Mouse (Mus musculus) embryonic facial prominence, embryonic 10.5 days (tissue): ENCODE results near the gene Olfr549. TPM values are rescaled to one million over a fixed set of nuclear protein-coding genes. Genes with fewer than 3 reads are reported as not detected.

Experiments used
- DNase-seq: peaks from one replicate; pipeline ENCODE4 v3.0.0-alpha.2; 2017; ENCODE audit warnings: low spot score
- H3K27ac ChIP-seq: fragments of 300-500 bp; sonication (generic); replicated peaks from 2 replicates; pipeline ENCODE4 v1.5.1; 2016; ENCODE audit warnings: mild to moderate bottlenecking
- H3K27me3 ChIP-seq: fragments of 300-500 bp; sonication (generic); replicated peaks from 2 replicates; pipeline ENCODE4 v1.6.1; 2016; ENCODE audit warnings: low read depth, mild to moderate bottlenecking; ENCODE audit not compliant: poor library complexity, severe bottlenecking
- H3K36me3 ChIP-seq: fragments of 300-500 bp; sonication (generic); replicated peaks from 2 replicates; pipeline ENCODE4 v1.6.1; 2016; ENCODE audit warnings: mild to moderate bottlenecking, moderate library complexity
- H3K4me1 ChIP-seq: fragments of 300-500 bp; sonication (generic); 2 replicates; pipeline ENCODE4 v1.6.1; 2016
- H3K4me3 ChIP-seq: fragments of 300-500 bp; sonication (generic); 2 replicates; pipeline ENCODE4 v1.5.1; 2016; ENCODE audit warnings: mild to moderate bottlenecking, moderate library complexity
- H3K9me3 ChIP-seq: fragments of 300-500 bp; sonication (generic); 2 replicates; pipeline ENCODE4 v1.6.1; 2016; ENCODE audit warnings: mild to moderate bottlenecking
- WGBS: fragments of 180-500 bp; shearing (Covaris S2); methylation state at CpG from one replicate; pipeline ENCODE4 v1.1.7; 2016; 5-methylcytosine and 5-hydroxymethylcytosine counted together
- polyA plus RNA-seq: library from polyadenylated mRNA; unstranded; fragments of >200 nt; fragmentation: Nextera tagmentation; extraction: Ambion mirVana; gene quantifications from 2 replicates; pipeline ENCODE4 v1.2.1, GENCODE M21; 2016

Gene Olfr549
- not detected in 2 replicates for polyA plus RNA-seq

- Histone ChIP-seq H3K27ac (no peak within 1 kb of the TSS), H3K4me1 (no peaks in the 10 kb centered on the region), H3K4me3 (no peak within 1 kb of the TSS), H3K9me3 (no peaks in the 10 kb centered on the region), H3K27me3 (no peaks in the 10 kb centered on the region), H3K36me3 (no peaks in the 10 kb centered on the region)
- DNase-seq = no peak
- WGBS = 91% methylated on average over 3 of the region's 3 CpGs
Measured at GRCm38 (mm10) chr7:102549570-102549969, at the start of gene Olfr549. Gene Olfr549 (plus strand): TSS chr7:102549870.

- Histone ChIP-seq H3K27me3 (no peaks in the 10 kb centered on the region), H3K9me3 (no peaks in the 10 kb centered on the region), H3K4me3 (no peak overlapping the region), H3K36me3 (no peaks in the 10 kb centered on the region), H3K4me1 (no peaks in the 10 kb centered on the region), H3K27ac (no peak overlapping the region)
- no peak for DNase-seq
- WGBS = 82% methylated on average over 5 of the region's 5 CpGs
Measured at GRCm38 (mm10) chr7:102501986-102502385, 47.7 kb upstream of the Olfr549 start.

- Histone ChIP-seq H3K4me3 (no peak overlapping the region), H3K4me1 (no peaks in the 10 kb centered on the region), H3K36me3 (no peaks in the 10 kb centered on the region), H3K9me3 (no peaks in the 10 kb centered on the region), H3K27ac (no peak overlapping the region), H3K27me3 (peaks cover 10% of the 10 kb centered on the region)
- WGBS = 43% methylated on average over 3 of the region's 3 CpGs
- DNase-seq = peak; percentile 77
Measured at GRCm38 (mm10) chr7:102506848-102507247, 42.8 kb upstream of the Olfr549 start.

GRCm38 (mm10) chr7:102508066-102508465 is 41.6 kb upstream of the Olfr549 start:
- Histone ChIP-seq H3K9me3 (no peaks in the 10 kb centered on the region), H3K4me3 (no peak overlapping the region), H3K27me3 (peaks cover 21% of the 10 kb centered on the region), H3K36me3 (no peaks in the 10 kb centered on the region), H3K27ac (no peak overlapping the region), H3K4me1 (peaks cover 4% of the 10 kb centered on the region; the same call in 1 of the 2 replicates)
- no peak for DNase-seq
- 89% methylated on average over 9 of the region's 9 CpGs for WGBS

- no peaks in the 10 kb centered on the region for H3K9me3 ChIP-seq
- H3K27me3 ChIP-seq = peaks cover 25% of the 10 kb centered on the region
- no peak for DNase-seq
- H3K36me3 ChIP-seq = no peaks in the 10 kb centered on the region
- no peak overlapping the region for H3K27ac ChIP-seq
- peaks cover 4% of the 10 kb centered on the region; the same call in 1 of the 2 replicates for H3K4me1 ChIP-seq
- H3K4me3 ChIP-seq = no peak overlapping the region
- WGBS = 90% methylated on average over 6 of the region's 6 CpGs
Measured at GRCm38 (mm10) chr7:102508666-102509065, 41.0 kb upstream of the Olfr549 start.

GRCm38 (mm10) chr7:102509726-102510125 is 39.9 kb upstream of the Olfr549 start:
- peaks cover 6% of the 10 kb centered on the region for H3K4me1 ChIP-seq
- DNase-seq = no peak
- H3K27ac ChIP-seq = no peak overlapping the region
- H3K9me3 ChIP-seq = no peaks in the 10 kb centered on the region
- H3K4me3 ChIP-seq = no peak overlapping the region
- 80% methylated on average over 7 of the region's 7 CpGs for WGBS
- H3K36me3 ChIP-seq = no peaks in the 10 kb centered on the region
- H3K27me3 ChIP-seq = peaks cover 34% of the 10 kb centered on the region

- Histone ChIP-seq H3K4me3 (no peak overlapping the region), H3K4me1 (peaks cover 14% of the 10 kb centered on the region), H3K9me3 (no peaks in the 10 kb centered on the region), H3K27me3 (peaks cover 34% of the 10 kb centered on the region), H3K27ac (no peak overlapping the region), H3K36me3 (no peaks in the 10 kb centered on the region)
- 94% methylated on average over 10 of the region's 10 CpGs for WGBS
- no peak for DNase-seq
Measured at GRCm38 (mm10) chr7:102511927-102512326, 37.7 kb upstream of the Olfr549 start.

- H3K4me1 ChIP-seq = peaks cover 14% of the 10 kb centered on the region
- H3K36me3 ChIP-seq = no peaks in the 10 kb centered on the region
- H3K27me3 ChIP-seq = peaks cover 34% of the 10 kb centered on the region
- 2% methylated on average over 54 of the region's 54 CpGs for WGBS
- peak overlapping the region; percentile 65 for H3K4me3 ChIP-seq
- DNase-seq = peak; percentile 91
- H3K9me3 ChIP-seq = no peaks in the 10 kb centered on the region
- H3K27ac ChIP-seq = peak overlapping the region; percentile 80; the same call in 1 of the 2 replicates
Measured at GRCm38 (mm10) chr7:102512814-102513435, 36.7 kb upstream of the Olfr549 start.

GRCm38 (mm10) chr7:102514144-102514543 is 35.5 kb upstream of the Olfr549 start:
- DNase-seq = no peak
- peaks cover 14% of the 10 kb centered on the region for H3K4me1 ChIP-seq

GRCm38 (mm10) chr7:102516261-102517050 is 33.2 kb upstream of the Olfr549 start:
- no peaks in the 10 kb centered on the region for H3K9me3 ChIP-seq
- H3K27me3 ChIP-seq = peaks cover 28% of the 10 kb centered on the region
- DNase-seq = no peak
- no peak overlapping the region for H3K27ac ChIP-seq
- no peak overlapping the region for H3K4me3 ChIP-seq
- H3K36me3 ChIP-seq = no peaks in the 10 kb centered on the region
- peaks cover 14% of the 10 kb centered on the region for H3K4me1 ChIP-seq
- 78% methylated on average over 10 of the region's 10 CpGs for WGBS

More at GRCm38 (mm10) chr7:102514144-102514543, 35.5 kb upstream of the Olfr549 start:
- no peak overlapping the region for H3K27ac ChIP-seq
- peaks cover 34% of the 10 kb centered on the region for H3K27me3 ChIP-seq
- H3K4me3 ChIP-seq = no peak overlapping the region
- H3K36me3 ChIP-seq = no peaks in the 10 kb centered on the region
- 75% methylated on average over 4 of the region's 4 CpGs for WGBS
- no peaks in the 10 kb centered on the region for H3K9me3 ChIP-seq

GRCm38 (mm10) chr7:102517051-102517335 is 32.7 kb upstream of the Olfr549 start:
- no peaks in the 10 kb centered on the region for H3K9me3 ChIP-seq
- no peak overlapping the region for H3K27ac ChIP-seq
- H3K36me3 ChIP-seq = no peaks in the 10 kb centered on the region
- H3K27me3 ChIP-seq = peaks cover 23% of the 10 kb centered on the region
- H3K4me1 ChIP-seq = peaks cover 14% of the 10 kb centered on the region
- DNase-seq = no peak
- no peak overlapping the region for H3K4me3 ChIP-seq
- WGBS = 85% methylated on average over 2 of the region's 2 CpGs

- no peaks in the 10 kb centered on the region for H3K27me3 ChIP-seq
Measured at GRCm38 (mm10) chr7:102529052-102529451, 20.6 kb upstream of the Olfr549 start.

GRCm38 (mm10) chr7:102534449-102534848 is 15.2 kb upstream of the Olfr549 start, which contains the start of gene Olfr547:
Gene Olfr547 (plus strand): TSS chr7:102534749.
- Histone ChIP-seq H3K9me3 (no peaks in the 10 kb centered on the region), H3K4me1 (no peaks in the 10 kb centered on the region), H3K27me3 (no peaks in the 10 kb centered on the region), H3K27ac (no peak within 1 kb of the TSS), H3K36me3 (no peaks in the 10 kb centered on the region), H3K4me3 (no peak within 1 kb of the TSS)
- no peak for DNase-seq
- WGBS = 84% methylated on average over 1 of the region's 1 CpGs

More at GRCm38 (mm10) chr7:102529052-102529451, 20.6 kb upstream of the Olfr549 start:
- 87% methylated on average over 1 of the region's 1 CpGs for WGBS
- Histone ChIP-seq H3K27ac (no peak overlapping the region), H3K36me3 (no peaks in the 10 kb centered on the region), H3K4me1 (no peaks in the 10 kb centered on the region), H3K4me3 (no peak overlapping the region), H3K9me3 (no peaks in the 10 kb centered on the region)
- no peak for DNase-seq
